Mouse (Mus musculus) ovary, postnatal 14 days (tissue): ENCODE results near the gene Cdk2.

Source experiments
- DNase-seq: peaks from one replicate; pipeline ENCODE4 v3.0.0; 2022; ENCODE audit warnings: low spot score

The Cdk2 gene

GRCm38 (mm10) chr10:128655254-128655653, 49.6 kb downstream of the Cdk2 start:
- DNase-seq, result no peak

- no peak for DNase-seq
These were observed 51.0 kb downstream of the Cdk2 start for GRCm38 (mm10) chr10:128653866-128654265.
